Mouse (Mus musculus): ENCODE measurements around the gene Tmem53.

- peak; percentile 98 for TF ChIP-seq CTCF (IDR thresholded peaks at IDR 0.05; ENCODE audit: low read depth)
- TF ChIP-seq EP300 (optimal IDR thresholded peaks at IDR 0.05) = no peak
Observed at GRCm38 (mm10) chr4:117218517-117219219, 33.1 kb upstream of the Tmem53 start.
